Mouse (Mus musculus) frontal cortex, adult 2 months (tissue): ENCODE results near the gene Hgd. TPM values are rescaled to one million over a fixed set of nuclear protein-coding genes. Genes with fewer than 3 reads are reported as not detected.

ENCODE experiments used
- DNase-seq, 2 experiments: peaks; one replicate each; pipeline ENCODE4 v3.0.0; 2022; ENCODE audit warnings: low spot score in 1 of 2; ENCODE audit errors: extremely low spot score in 1 of 2
- polyA plus RNA-seq: library from polyadenylated mRNA; depleted of rRNA; stranded (reverse); fragments of >200 nt; gene quantifications from 2 replicates; pipeline ENCODE4 v1.2.3, GENCODE M21; 2012

Gene Hgd
- polyA plus RNA-seq, 1 experiment: 0.12 TPM

- DNase-seq: no peak
Measured at GRCm38 (mm10) chr16:37579591-37579990, 362 bp upstream of the Hgd start.

GRCm38 (mm10) chr16:37580651-37581050 lies 698 bp downstream of the Hgd start:
- DNase-seq: no peak

- no peak for DNase-seq
Measured at GRCm38 (mm10) chr16:37581901-37582300, 1.9 kb downstream of the Hgd start.

GRCm38 (mm10) chr16:37583306-37583705 lies 3.4 kb downstream of the Hgd start:
- no peak for DNase-seq

GRCm38 (mm10) chr16:37583801-37584200 lies 3.8 kb downstream of the Hgd start:
- peak in 1 of 2 experiments; percentile 55 for DNase-seq

GRCm38 (mm10) chr16:37584218-37585035 lies 4.5 kb downstream of the Hgd start:
- DNase-seq: peak in 1 of 2 experiments; percentile 74

- no peak for DNase-seq
Measured at GRCm38 (mm10) chr16:37585129-37585563, 5.2 kb downstream of the Hgd start.

GRCm38 (mm10) chr16:37590921-37591320 lies 11.0 kb downstream of the Hgd start:
- DNase-seq: no peak

GRCm38 (mm10) chr16:37591551-37591950 lies 11.6 kb downstream of the Hgd start:
- DNase-seq: no peak

- no peak for DNase-seq
Measured at GRCm38 (mm10) chr16:37597412-37597811, 17.5 kb downstream of the Hgd start.

- DNase-seq: no peak
Measured at GRCm38 (mm10) chr16:37598463-37598862, 18.5 kb downstream of the Hgd start.

- DNase-seq: no peak
Measured at GRCm38 (mm10) chr16:37599326-37599725, 19.4 kb downstream of the Hgd start.

GRCm38 (mm10) chr16:37603431-37603830 lies 23.5 kb downstream of the Hgd start:
- no peak for DNase-seq

- DNase-seq: no peak
Measured at GRCm38 (mm10) chr16:37604243-37604642, 24.3 kb downstream of the Hgd start.

GRCm38 (mm10) chr16:37610333-37610732 lies 30.4 kb downstream of the Hgd start:
- peak; percentile 64 to 81 for DNase-seq

GRCm38 (mm10) chr16:37611072-37611471 lies 31.1 kb downstream of the Hgd start:
- DNase-seq: no peak

- no peak for DNase-seq
Measured at GRCm38 (mm10) chr16:37612013-37612412, 32.1 kb downstream of the Hgd start.

GRCm38 (mm10) chr16:37614540-37614939 lies 34.6 kb downstream of the Hgd start:
- DNase-seq: no peak

GRCm38 (mm10) chr16:37615429-37615828 lies 35.5 kb downstream of the Hgd start:
- no peak for DNase-seq

- DNase-seq: no peak
Measured at GRCm38 (mm10) chr16:37616104-37616503, 36.2 kb downstream of the Hgd start.

- peak; percentile 74 to 78 for DNase-seq
Measured at GRCm38 (mm10) chr16:37617695-37618094, 37.7 kb downstream of the Hgd start.

GRCm38 (mm10) chr16:37622403-37622802 lies 42.5 kb downstream of the Hgd start:
- no peak for DNase-seq
